ENCODE assay signal across 8 mouse cellular contexts in the genomic region with DNA sequence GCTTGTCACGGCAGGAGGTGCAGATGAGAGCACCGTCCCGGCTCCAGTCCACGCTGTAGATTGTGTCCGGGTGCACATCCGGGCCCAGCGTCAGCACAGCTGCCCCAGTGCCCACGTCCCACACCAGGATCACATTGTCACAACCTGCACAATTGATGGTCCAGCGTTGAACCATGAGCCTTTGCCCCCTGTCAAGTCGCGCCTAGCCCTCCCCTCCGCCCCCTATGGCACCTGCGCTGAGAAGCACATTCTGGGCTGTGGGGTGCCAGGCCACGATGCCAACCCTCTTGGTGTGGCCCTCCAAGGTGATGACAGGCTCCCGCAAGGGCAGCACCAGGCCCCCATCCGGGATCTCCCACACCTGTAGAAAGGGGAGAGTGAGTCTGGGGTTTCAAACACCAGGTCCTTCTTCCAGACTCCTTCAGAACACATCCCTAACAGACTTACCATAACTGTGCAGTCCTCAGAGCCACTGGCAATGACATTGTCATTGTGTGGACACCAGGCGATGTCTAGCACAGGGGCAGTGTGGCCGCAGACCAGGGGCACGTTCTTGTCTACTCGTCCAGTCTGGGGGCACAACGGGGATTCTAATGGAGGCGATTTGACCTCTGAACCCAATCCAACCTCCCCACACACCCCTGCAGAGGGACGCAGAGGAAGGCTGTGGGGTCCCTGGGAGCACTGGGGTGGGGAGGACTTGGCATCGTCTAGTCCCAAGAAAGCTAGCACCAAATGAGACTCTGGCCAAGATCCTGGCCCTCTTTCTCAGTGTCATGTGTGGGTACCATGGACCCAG. TPM values are rescaled to one million over a fixed set of nuclear protein-coding genes. Genes with fewer than 3 reads are reported as not detected.
DNase-seq lines count a peak whose midpoint lies in the region; ATAC-seq and TF ChIP-seq lines count a peak whose summit lies in the region.

No protein-coding gene starts in this region.

- peak overlapping the region; percentile 33; the same call in 1 of the 2 replicates for H3K4me2 ChIP-seq in embryonic facial prominence, embryonic 15.5 days (replicated peaks)
- H3K4me2 ChIP-seq in intestine, embryonic 16.5 days (ENCODE audit: low read depth, low read length): peak overlapping the region; percentile 41

- no peak for DNase-seq in layer of hippocampus, adult 2 months (ENCODE audit: low spot score in 2 of 2)
- no peak for DNase-seq in layer of hippocampus, postnatal 36 days
- DNase-seq in adrenal gland, adult 8-10 months: no peak
- DNase-seq in gastrocnemius, adult 18-20 months (ENCODE audit: low spot score): no peak
- DNase-seq in adrenal gland, postnatal 14 days: no peak

- H3K4me3 ChIP-seq in layer of hippocampus, adult 2 months: peak overlapping the region; percentile 76
- no peak overlapping the region for H3K4me3 ChIP-seq in embryonic facial prominence, embryonic 15.5 days (replicated peaks)
- peak overlapping the region; percentile 8; the same call in 1 of the 2 replicates for H3K4me3 ChIP-seq in intestine, embryonic 16.5 days (ENCODE audit: low read length)
- H3K4me3 ChIP-seq in small intestine, adult 2 months (ENCODE audit: low read depth, low read length): peak overlapping the region; percentile 36

- H3K9me3 ChIP-seq in embryonic facial prominence, embryonic 15.5 days (replicated peaks): no peaks in the 10 kb centered on the region
- no peaks in the 10 kb centered on the region for H3K9me3 ChIP-seq in intestine, embryonic 16.5 days (ENCODE audit: control insufficient read depth, low read length)

- H3K27ac ChIP-seq in layer of hippocampus, adult 2 months: peak overlapping the region; percentile 97
- no peak overlapping the region for H3K27ac ChIP-seq in embryonic facial prominence, embryonic 15.5 days (replicated peaks)
- no peak overlapping the region for H3K27ac ChIP-seq in intestine, embryonic 16.5 days (ENCODE audit: low read length)
- peak overlapping the region; percentile 45 for H3K27ac ChIP-seq in small intestine, adult 2 months (ENCODE audit: insufficient read depth, low read depth, low read length)

- H3K9ac ChIP-seq in embryonic facial prominence, embryonic 15.5 days: no peak overlapping the region
- H3K9ac ChIP-seq in intestine, embryonic 16.5 days (ENCODE audit: low read depth, low read length): peak overlapping the region; percentile 35

- peaks cover 5% of the 10 kb centered on the region; the same call in 1 of the 2 replicates for H3K36me3 ChIP-seq in embryonic facial prominence, embryonic 15.5 days
- no peaks in the 10 kb centered on the region for H3K36me3 ChIP-seq in intestine, embryonic 16.5 days (ENCODE audit: control insufficient read depth, insufficient read depth, low read length)
- peaks cover 4% of the 10 kb centered on the region; the same call in 1 of the 2 replicates for H3K36me3 ChIP-seq in small intestine, adult 2 months (ENCODE audit: control insufficient read depth, insufficient read depth, low read length)

- H3K4me1 ChIP-seq in embryonic facial prominence, embryonic 15.5 days: peaks cover 24% of the 10 kb centered on the region
- peaks cover 21% of the 10 kb centered on the region for H3K4me1 ChIP-seq in intestine, embryonic 16.5 days (ENCODE audit: control insufficient read depth, insufficient read depth, low read length)
- peaks cover 5% of the 10 kb centered on the region for H3K4me1 ChIP-seq in small intestine, adult 2 months (ENCODE audit: control insufficient read depth, insufficient read depth, insufficient read length, low read length)

- TF ChIP-seq CTCF in layer of hippocampus, adult 2 months (conservative IDR thresholded peaks at IDR 0.05): no peak
- TF ChIP-seq CTCF in small intestine, adult 2 months (IDR thresholded peaks at IDR 0.05; ENCODE audit: extremely low read depth, insufficient read length, insufficient replicate concordance, low read depth, low read length): no peak

- 57% methylated on average over 24 of the region's 24 CpGs for WGBS in embryonic facial prominence, embryonic 15.5 days
- 63% methylated on average over 24 of the region's 24 CpGs for WGBS in intestine, embryonic 16.5 days
- 54% methylated on average over 24 of the region's 24 CpGs for WGBS in small intestine, adult 2 months

- no peak for TF ChIP-seq POLR2A in small intestine, adult 2 months (IDR thresholded peaks at IDR 0.05; ENCODE audit: low read depth, low read length)

- no peak for ATAC-seq in embryonic facial prominence, embryonic 15.5 days (ENCODE audit: insufficient number of reproducible peaks, low FRiP score, low TSS enrichment, low read depth)
- peak; percentile 3; the same call in 1 of the 2 replicates for ATAC-seq in intestine, embryonic 16.5 days

- H3K27me3 ChIP-seq in embryonic facial prominence, embryonic 15.5 days: peaks cover 18% of the 10 kb centered on the region; the same call in 1 of the 2 replicates
- H3K27me3 ChIP-seq in intestine, embryonic 16.5 days (replicated peaks; ENCODE audit: control insufficient read depth, insufficient read depth, low read length): peaks cover 11% of the 10 kb centered on the region; the same call in 1 of the 2 replicates
- H3K27me3 ChIP-seq in small intestine, adult 2 months (ENCODE audit: control insufficient read depth, insufficient read depth, low read length): no peaks in the 10 kb centered on the region

RNA-seq across cellular contexts. Expression of gene Coro1a, which starts 5.8 kb away (rescaled TPM):
- 100 to 1,000 TPM; 130 to 135 TPM for total RNA-seq in layer of hippocampus, adult 2 months (2021)
- 100 to 1,000 TPM; 114 to 121 TPM for total RNA-seq in layer of hippocampus, postnatal 36 days (2021)
- 43.8 and 44.7 TPM in 2 replicates for polyA plus RNA-seq in embryonic facial prominence, embryonic 15.5 days (2015; fragmentation: Nextera tagmentation; extraction: Ambion mirVana)
- 38.0 and 38.7 TPM in 2 replicates for polyA plus RNA-seq in intestine, embryonic 16.5 days (2015; fragmentation: Nextera tagmentation; extraction: Ambion mirVana)
- 114 and 157 TPM in 2 replicates for polyA plus RNA-seq in small intestine, adult 2 months (2012; rRNA removed)
- total RNA-seq in adrenal gland, adult 8-10 months (2022): 10 to 100 TPM; 21.0 to 28.2 (median 25.0) TPM
- total RNA-seq in gastrocnemius, adult 18-20 months (2021): 1 to 10 TPM; 2.0 to 2.4 TPM
- 12.0 and 78.1 TPM in 2 replicates for total RNA-seq in adrenal gland, postnatal 14 days (2021)

RNA-seq across cellular contexts. Expression of gene Slx1b, which starts 6.2 kb away (rescaled TPM):
- 10 to 100 TPM; 18.9 to 22.3 TPM for total RNA-seq in layer of hippocampus, adult 2 months (2021)
- 10 to 100 TPM; 16.2 to 16.4 TPM for total RNA-seq in layer of hippocampus, postnatal 36 days (2021)
- polyA plus RNA-seq in embryonic facial prominence, embryonic 15.5 days (2015; fragmentation: Nextera tagmentation; extraction: Ambion mirVana): 9.8 and 12.5 TPM in 2 replicates
- polyA plus RNA-seq in intestine, embryonic 16.5 days (2015; fragmentation: Nextera tagmentation; extraction: Ambion mirVana): 8.3 and 8.9 TPM in 2 replicates
- 7.9 and 16.0 TPM in 2 replicates for polyA plus RNA-seq in small intestine, adult 2 months (2012; rRNA removed)
- total RNA-seq in adrenal gland, adult 8-10 months (2022): 10 to 100 TPM; 14.7 to 21.1 (median 18.2) TPM
- total RNA-seq in gastrocnemius, adult 18-20 months (2021): 1 to 10 TPM; 1.9 to 2.8 TPM
- 10.7 and 18.6 TPM in 2 replicates for total RNA-seq in adrenal gland, postnatal 14 days (2021)

RNA-seq across cellular contexts. Expression of gene Bola2, which starts 6.6 kb away (rescaled TPM):
- total RNA-seq in layer of hippocampus, adult 2 months (2021): 100 to 1,000 TPM; 103 to 112 TPM
- 100 to 1,000 TPM in 1 of 2 experiments, 10 to 100 TPM in 1; 98.8 to 109 TPM for total RNA-seq in layer of hippocampus, postnatal 36 days (2021)
- polyA plus RNA-seq in embryonic facial prominence, embryonic 15.5 days (2015; fragmentation: Nextera tagmentation; extraction: Ambion mirVana): 121 TPM in 2 replicates
- 111 and 112 TPM in 2 replicates for polyA plus RNA-seq in intestine, embryonic 16.5 days (2015; fragmentation: Nextera tagmentation; extraction: Ambion mirVana)
- polyA plus RNA-seq in small intestine, adult 2 months (2012; rRNA removed): 35.8 and 40.6 TPM in 2 replicates
- 100 to 1,000 TPM in 1 of 4 experiments, 10 to 100 TPM in 3; 78.0 to 116 (median 95.6) TPM for total RNA-seq in adrenal gland, adult 8-10 months (2022)
- total RNA-seq in gastrocnemius, adult 18-20 months (2021): 10 to 100 TPM; 37.1 to 42.2 TPM
- 74.9 and 82.9 TPM in 2 replicates for total RNA-seq in adrenal gland, postnatal 14 days (2021)

RNA-seq across cellular contexts. Expression of gene Sult1a1, which starts 25.5 kb away (rescaled TPM):
- total RNA-seq in layer of hippocampus, adult 2 months (2021): 1 to 10 TPM; 9.1 to 9.4 TPM
- total RNA-seq in layer of hippocampus, postnatal 36 days (2021): 10 to 100 TPM in 1 of 2 experiments, 1 to 10 TPM in 1; 6.3 to 11.2 TPM
- 10.0 and 12.2 TPM in 2 replicates for polyA plus RNA-seq in embryonic facial prominence, embryonic 15.5 days (2015; fragmentation: Nextera tagmentation; extraction: Ambion mirVana)
- polyA plus RNA-seq in intestine, embryonic 16.5 days (2015; fragmentation: Nextera tagmentation; extraction: Ambion mirVana): 7.5 and 7.6 TPM in 2 replicates
- 5.0 and 7.4 TPM in 2 replicates for polyA plus RNA-seq in small intestine, adult 2 months (2012; rRNA removed)
- total RNA-seq in adrenal gland, adult 8-10 months (2022): 10 to 100 TPM; 33.4 to 42.0 (median 40.2) TPM
- 10 to 100 TPM; 11.1 to 15.9 TPM for total RNA-seq in gastrocnemius, adult 18-20 months (2021)
- 81.6 and 83.8 TPM in 2 replicates for total RNA-seq in adrenal gland, postnatal 14 days (2021)

RNA-seq across cellular contexts. Expression of gene Sgf29, which starts 52.6 kb away (rescaled TPM):
- 10 to 100 TPM; 27.8 to 28.4 TPM for total RNA-seq in layer of hippocampus, adult 2 months (2021)
- 10 to 100 TPM; 25.6 to 30.3 TPM for total RNA-seq in layer of hippocampus, postnatal 36 days (2021)
- 43.4 and 49.5 TPM in 2 replicates for polyA plus RNA-seq in embryonic facial prominence, embryonic 15.5 days (2015; fragmentation: Nextera tagmentation; extraction: Ambion mirVana)
- polyA plus RNA-seq in intestine, embryonic 16.5 days (2015; fragmentation: Nextera tagmentation; extraction: Ambion mirVana): 42.7 and 49.8 TPM in 2 replicates
- 16.7 and 23.9 TPM in 2 replicates for polyA plus RNA-seq in small intestine, adult 2 months (2012; rRNA removed)
- 10 to 100 TPM; 30.5 to 44.4 (median 38.2) TPM for total RNA-seq in adrenal gland, adult 8-10 months (2022)
- 10 to 100 TPM; 29.1 to 33.1 TPM for total RNA-seq in gastrocnemius, adult 18-20 months (2021)
- total RNA-seq in adrenal gland, postnatal 14 days (2021): 38.3 and 48.0 TPM in 2 replicates

Comparison
In these comparisons a context has a peak if more than half of its experiments do, and no peak if none do; other contexts are left out.
1. H3K27ac ChIP-seq: peak in layer of hippocampus, adult 2 months (single experiment) and small intestine, adult 2 months (single experiment); none in embryonic facial prominence, embryonic 15.5 days (single experiment) and intestine, embryonic 16.5 days (single experiment).